Mouse (Mus musculus): ENCODE results near the gene Papola. TPM values are rescaled to one million over a fixed set of nuclear protein-coding genes. Genes with fewer than 3 reads are reported as not detected.

Papola gene
- polyA plus RNA-seq, 1 experiment from 2014 or later: 242 TPM

- Histone ChIP-seq H3K27me3 (no peaks in the 10 kb centered on the region), H3K9me3 (no peaks in the 10 kb centered on the region), H3K36me3 (no peaks in the 10 kb centered on the region), H3K4me3 (no peak overlapping the region), H3K9ac (no peak overlapping the region), H3K27ac (no peak overlapping the region), H3K4me2 (replicated peaks) (no peak overlapping the region), H3K4me1 (0 out of 2 replicates have a peak, but pooled peaks cover 3% of the 10 kb centered on the region)
- no peak for ATAC-seq (ENCODE audit: low FRiP score, low read depth)
- WGBS: 67% methylated on average over 3 of the region's 3 CpGs
These were observed 22.9 kb upstream of the Papola start for GRCm38 (mm10) chr12:105761629-105762028.

- H3K4me2 ChIP-seq (replicated peaks): no peak overlapping the region
- no peaks in the 10 kb centered on the region for H3K4me1 ChIP-seq
- no peaks in the 10 kb centered on the region for H3K27me3 ChIP-seq
- ATAC-seq (ENCODE audit: low FRiP score, low read depth): no peak
- no peaks in the 10 kb centered on the region for H3K36me3 ChIP-seq
- no peaks in the 10 kb centered on the region for H3K9me3 ChIP-seq
- H3K27ac ChIP-seq: no peak overlapping the region
- no peak overlapping the region for H3K9ac ChIP-seq
- H3K4me3 ChIP-seq: no peak overlapping the region
- WGBS: 66% methylated on average over 10 of the region's 10 CpGs
These were observed 14.8 kb upstream of the Papola start for GRCm38 (mm10) chr12:105769700-105770099.

GRCm38 (mm10) chr12:105774871-105775270 lies 9.6 kb upstream of the Papola start:
- 64% methylated on average over 7 of the region's 7 CpGs for WGBS
- no peak overlapping the region for H3K27ac ChIP-seq
- H3K9ac ChIP-seq: no peak overlapping the region
- no peak overlapping the region for H3K4me2 ChIP-seq (replicated peaks)
- no peaks in the 10 kb centered on the region for H3K4me1 ChIP-seq
- no peak overlapping the region for H3K4me3 ChIP-seq
- ATAC-seq (ENCODE audit: low FRiP score, low read depth): no peak
- H3K36me3 ChIP-seq: no peaks in the 10 kb centered on the region
- H3K9me3 ChIP-seq: peaks cover 4% of the 10 kb centered on the region; the same call in 1 of the 2 replicates
- H3K27me3 ChIP-seq: no peaks in the 10 kb centered on the region

- Histone ChIP-seq H3K4me2 (replicated peaks) (no peak overlapping the region), H3K27me3 (no peaks in the 10 kb centered on the region), H3K4me3 (no peak overlapping the region), H3K9ac (no peak overlapping the region), H3K27ac (no peak overlapping the region), H3K36me3 (no peaks in the 10 kb centered on the region), H3K9me3 (peaks cover 4% of the 10 kb centered on the region; the same call in 1 of the 2 replicates), H3K4me1 (no peaks in the 10 kb centered on the region)
- 95% methylated on average over 4 of the region's 4 CpGs for WGBS
- no peak for ATAC-seq (ENCODE audit: low FRiP score, low read depth)
These were observed 6.8 kb upstream of the Papola start for GRCm38 (mm10) chr12:105777651-105778050.

GRCm38 (mm10) chr12:105785000-105785774 lies 693 bp downstream of the Papola start:
- H3K4me1 ChIP-seq: peaks cover 15% of the 10 kb centered on the region
- under 1% methylated on average over 35 of the region's 53 CpGs for WGBS

GRCm38 (mm10) chr12:105786113-105786512 lies 1.6 kb downstream of the Papola start:
- peak overlapping the region; percentile 95 for H3K9ac ChIP-seq
- ATAC-seq (ENCODE audit: low FRiP score, low read depth): no peak
- peak overlapping the region; percentile 83 for H3K4me2 ChIP-seq (replicated peaks)
- WGBS: 81% methylated on average over 1 of the region's 1 CpGs
- peak overlapping the region; percentile 91 for H3K4me3 ChIP-seq
- H3K27ac ChIP-seq: no peak overlapping the region
- H3K27me3 ChIP-seq: no peaks in the 10 kb centered on the region
- H3K36me3 ChIP-seq: peaks cover 3% of the 10 kb centered on the region; the same call in 1 of the 2 replicates
- no peaks in the 10 kb centered on the region for H3K9me3 ChIP-seq
- peaks cover 15% of the 10 kb centered on the region for H3K4me1 ChIP-seq

More at GRCm38 (mm10) chr12:105785000-105785774, 693 bp downstream of the Papola start:
- peak; percentile 73 for ATAC-seq (ENCODE audit: low FRiP score, low read depth)
- Histone ChIP-seq H3K27ac (peak overlapping the region; percentile 97), H3K27me3 (no peaks in the 10 kb centered on the region), H3K9me3 (no peaks in the 10 kb centered on the region), H3K4me3 (peak overlapping the region; percentile 91), H3K36me3 (0 out of 2 replicates have a peak, but pooled peaks cover 3% of the 10 kb centered on the region), H3K4me2 (replicated peaks) (peak overlapping the region; percentile 83), H3K9ac (peak overlapping the region; percentile 95)

- no peak overlapping the region for H3K4me3 ChIP-seq
- H3K9ac ChIP-seq: no peak overlapping the region
- no peak for ATAC-seq (ENCODE audit: low FRiP score, low read depth)
- no peak overlapping the region for H3K27ac ChIP-seq
- peaks cover 15% of the 10 kb centered on the region for H3K4me1 ChIP-seq
- no peaks in the 10 kb centered on the region for H3K9me3 ChIP-seq
- peaks cover 3% of the 10 kb centered on the region; the same call in 1 of the 2 replicates for H3K36me3 ChIP-seq
- H3K27me3 ChIP-seq: no peaks in the 10 kb centered on the region
- whole genome bisulfite sequencing: 100% methylated on average over 2 of the region's 2 CpGs
- no peak overlapping the region for H3K4me2 ChIP-seq (replicated peaks)
These were observed 3.1 kb downstream of the Papola start for GRCm38 (mm10) chr12:105787626-105788025.

GRCm38 (mm10) chr12:105789885-105790284 lies 5.4 kb downstream of the Papola start:
- H3K27ac ChIP-seq: no peak overlapping the region
- WGBS: 90% methylated on average over 6 of the region's 6 CpGs
- no peak overlapping the region for H3K4me3 ChIP-seq
- H3K9ac ChIP-seq: no peak overlapping the region
- no peaks in the 10 kb centered on the region for H3K9me3 ChIP-seq
- H3K4me1 ChIP-seq: peaks cover 15% of the 10 kb centered on the region
- no peak for ATAC-seq (ENCODE audit: low FRiP score, low read depth)
- H3K27me3 ChIP-seq: no peaks in the 10 kb centered on the region
- no peak overlapping the region for H3K4me2 ChIP-seq (replicated peaks)
- H3K36me3 ChIP-seq: peaks cover 5% of the 10 kb centered on the region

- Histone ChIP-seq H3K9me3 (no peaks in the 10 kb centered on the region), H3K36me3 (peaks cover 13% of the 10 kb centered on the region), H3K27me3 (no peaks in the 10 kb centered on the region), H3K4me3 (no peak overlapping the region), H3K4me2 (replicated peaks) (no peak overlapping the region), H3K9ac (no peak overlapping the region), H3K4me1 (no peaks in the 10 kb centered on the region), H3K27ac (no peak overlapping the region)
- no peak for ATAC-seq (ENCODE audit: low FRiP score, low read depth)
- 86% methylated on average over 2 of the region's 2 CpGs for WGBS
These were observed 10.4 kb downstream of the Papola start for GRCm38 (mm10) chr12:105794896-105795295.

GRCm38 (mm10) chr12:105798001-105798400 lies 13.5 kb downstream of the Papola start:
- Histone ChIP-seq H3K4me3 (no peak overlapping the region), H3K9me3 (no peaks in the 10 kb centered on the region), H3K27ac (no peak overlapping the region), H3K4me1 (no peaks in the 10 kb centered on the region), H3K27me3 (no peaks in the 10 kb centered on the region), H3K36me3 (peaks cover 31% of the 10 kb centered on the region), H3K9ac (no peak overlapping the region), H3K4me2 (replicated peaks) (no peak overlapping the region)
- no peak for ATAC-seq (ENCODE audit: low FRiP score, low read depth)

- no peak for ATAC-seq (ENCODE audit: low FRiP score, low read depth)
- H3K4me2 ChIP-seq (replicated peaks): no peak overlapping the region
- H3K4me1 ChIP-seq: no peaks in the 10 kb centered on the region
- no peak overlapping the region for H3K4me3 ChIP-seq
- no peak overlapping the region for H3K9ac ChIP-seq
- H3K9me3 ChIP-seq: no peaks in the 10 kb centered on the region
- WGBS: 94% methylated on average over 3 of the region's 3 CpGs
- no peaks in the 10 kb centered on the region for H3K27me3 ChIP-seq
- H3K27ac ChIP-seq: no peak overlapping the region
- H3K36me3 ChIP-seq: peaks cover 67% of the 10 kb centered on the region
These were observed 21.3 kb downstream of the Papola start for GRCm38 (mm10) chr12:105805790-105806189.

- Histone ChIP-seq H3K9ac (no peak overlapping the region), H3K27ac (no peak overlapping the region), H3K27me3 (no peaks in the 10 kb centered on the region), H3K9me3 (no peaks in the 10 kb centered on the region), H3K4me1 (no peaks in the 10 kb centered on the region), H3K36me3 (peaks cover 68% of the 10 kb centered on the region), H3K4me2 (replicated peaks) (no peak overlapping the region), H3K4me3 (no peak overlapping the region)
- 96% methylated on average over 3 of the region's 3 CpGs for WGBS
- ATAC-seq (ENCODE audit: low FRiP score, low read depth): no peak
These were observed 21.7 kb downstream of the Papola start for GRCm38 (mm10) chr12:105806205-105806604.

- Histone ChIP-seq H3K4me3 (no peak overlapping the region), H3K36me3 (peaks cover 78% of the 10 kb centered on the region), H3K4me2 (replicated peaks) (no peak overlapping the region), H3K9ac (no peak overlapping the region), H3K27ac (no peak overlapping the region), H3K4me1 (no peaks in the 10 kb centered on the region), H3K27me3 (no peaks in the 10 kb centered on the region), H3K9me3 (no peaks in the 10 kb centered on the region)
- no peak for ATAC-seq (ENCODE audit: low FRiP score, low read depth)
- WGBS: 93% methylated on average over 7 of the region's 7 CpGs
These were observed 22.9 kb downstream of the Papola start for GRCm38 (mm10) chr12:105807416-105807815.
